Mouse (Mus musculus) kidney, postnatal 25 days (tissue): ENCODE results near the gene Srrm1.
A peak's percentile ranks its signal among the peaks of the same experiment; 100 is the strongest.
"Not testable (repeated sequence)": the region's sequence is repeated elsewhere in the genome, so short reads cannot be mapped to it uniquely, and the experiment has no call there.

Source experiments
- DNase-seq, 2 experiments: peaks; one replicate each; pipeline ENCODE4 v3.0.0; 2021; ENCODE audit warnings: mixed read lengths in 2 of 2

The Srrm1 gene

DNA sequence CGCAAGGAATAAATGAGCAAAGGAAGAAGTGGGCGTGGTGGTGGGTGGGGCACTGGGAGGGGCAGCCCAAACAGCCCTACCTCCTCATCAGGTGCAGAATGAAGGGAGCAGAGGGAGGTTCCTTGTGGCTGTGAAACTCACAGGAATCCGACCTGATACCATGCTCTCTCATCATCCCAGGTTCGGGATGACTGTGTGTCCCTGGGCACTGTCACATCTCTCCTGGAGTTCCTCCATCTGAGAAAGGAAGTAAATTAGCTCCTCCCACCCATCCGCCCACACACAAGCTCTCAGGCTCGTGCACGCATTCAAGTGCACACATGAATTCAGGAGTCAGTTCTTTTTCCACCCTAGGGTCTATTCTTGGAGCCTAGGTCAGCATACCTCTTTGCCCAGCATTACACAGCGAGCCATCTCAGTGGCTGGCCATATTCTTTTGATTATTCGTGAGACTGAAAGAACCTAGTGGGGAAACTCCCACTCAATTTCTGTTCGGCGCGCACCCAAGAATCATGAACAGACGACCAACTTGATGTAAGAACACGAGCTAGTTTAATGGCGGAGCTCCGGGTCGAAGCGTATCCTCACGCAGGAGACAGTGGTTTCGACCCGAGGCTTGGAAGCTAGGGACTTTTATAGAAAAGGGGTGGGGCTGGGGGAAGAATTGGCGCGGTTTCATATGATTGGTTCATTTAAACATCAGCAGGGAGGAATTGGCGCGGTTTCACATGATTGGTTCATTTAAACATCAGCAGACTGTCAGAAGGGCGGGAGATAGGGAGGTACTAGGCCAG is 52.7 kb downstream of the Srrm1 start:
- no peak for DNase-seq

DNA sequence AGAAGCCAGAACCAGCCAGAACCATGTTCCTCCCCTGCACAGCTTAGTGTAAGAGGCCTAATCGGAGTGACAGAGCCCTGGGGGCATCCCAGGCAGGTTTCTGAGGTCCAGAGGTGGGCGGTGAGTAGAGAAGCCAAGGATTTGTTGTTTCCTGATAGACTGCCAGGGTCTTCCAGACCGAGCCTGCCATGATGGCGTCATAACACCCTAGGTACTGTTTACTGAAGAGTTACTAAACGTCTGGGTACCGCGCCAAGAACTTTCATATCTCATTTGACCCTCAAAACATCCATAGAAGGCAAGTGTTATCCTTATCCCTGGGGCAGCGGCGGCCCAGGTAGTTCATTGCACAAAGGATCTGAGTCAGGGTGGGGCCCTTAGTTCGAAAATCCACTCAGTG is 54.4 kb downstream of the Srrm1 start:
- no peak for DNase-seq

DNA sequence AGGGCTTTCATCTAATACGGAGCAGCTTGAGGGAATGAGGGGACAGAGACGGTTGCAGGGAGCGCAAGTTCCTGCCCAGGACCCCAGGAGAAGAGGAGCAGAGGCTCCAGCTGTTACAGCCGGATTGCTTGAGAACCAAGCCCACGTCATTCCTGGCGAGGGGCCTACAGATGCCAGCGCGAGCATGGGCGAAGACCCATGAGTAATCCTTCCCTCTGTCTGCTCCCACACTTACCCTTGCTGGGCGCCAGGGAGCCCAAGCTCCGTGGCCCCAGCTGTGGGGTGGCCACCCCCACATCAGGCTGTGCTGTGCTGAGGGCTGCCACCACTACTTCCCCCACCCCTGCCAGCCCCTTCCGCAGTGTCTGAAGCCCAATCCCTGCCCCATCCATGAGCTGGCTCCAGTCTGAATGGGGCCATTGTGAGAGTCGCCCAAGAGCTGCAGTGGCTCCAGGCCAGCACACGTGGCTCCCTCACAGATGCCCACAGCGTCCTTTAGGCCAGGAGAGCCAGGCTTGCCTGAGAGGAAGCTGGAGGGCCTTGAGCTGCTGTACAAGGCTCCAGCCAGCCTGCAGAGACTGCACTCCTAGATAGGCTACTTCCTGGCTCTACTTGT is 55.1 kb downstream of the Srrm1 start:
- no peak for DNase-seq

DNA sequence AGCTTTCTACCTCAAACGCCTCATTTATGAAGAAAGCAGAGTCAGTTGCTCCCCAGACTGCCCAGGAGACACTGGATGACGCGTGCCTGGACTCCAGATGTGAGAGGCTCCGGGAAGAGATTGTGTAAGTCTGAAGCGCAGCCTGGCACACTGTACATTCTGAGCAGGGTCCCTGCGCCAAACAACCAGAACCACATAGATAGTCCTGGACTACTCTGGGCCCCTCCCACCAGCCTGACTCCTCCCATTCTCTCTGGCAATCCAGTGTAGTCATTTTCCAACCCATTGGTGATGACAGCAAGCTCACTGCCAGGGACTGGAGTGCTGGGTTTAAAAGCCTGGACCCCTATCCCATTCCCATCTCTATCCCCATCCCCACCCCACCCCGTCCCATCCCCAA is 56.0 kb downstream of the Srrm1 start:
- DNase-seq: no peak

DNA sequence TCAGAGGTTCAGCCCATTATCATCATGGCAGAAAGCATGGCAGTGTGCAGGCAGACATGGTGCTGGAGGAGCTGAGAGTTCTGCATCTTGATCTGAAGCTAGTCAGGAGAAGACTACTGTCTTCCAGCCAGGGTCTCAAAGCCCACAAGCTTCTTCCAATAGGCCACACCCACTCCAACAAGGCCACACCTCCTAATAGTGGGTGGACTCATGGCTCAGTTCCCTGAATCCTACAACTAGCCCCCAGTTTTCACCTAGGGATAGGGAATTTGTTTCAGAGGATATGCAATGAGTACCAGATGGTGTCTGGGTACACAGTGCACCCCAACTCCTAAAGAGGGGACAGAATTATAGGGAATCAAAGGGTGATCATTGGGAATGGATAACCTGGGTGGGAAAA is 56.6 kb downstream of the Srrm1 start:
- DNase-seq: no peak

DNA sequence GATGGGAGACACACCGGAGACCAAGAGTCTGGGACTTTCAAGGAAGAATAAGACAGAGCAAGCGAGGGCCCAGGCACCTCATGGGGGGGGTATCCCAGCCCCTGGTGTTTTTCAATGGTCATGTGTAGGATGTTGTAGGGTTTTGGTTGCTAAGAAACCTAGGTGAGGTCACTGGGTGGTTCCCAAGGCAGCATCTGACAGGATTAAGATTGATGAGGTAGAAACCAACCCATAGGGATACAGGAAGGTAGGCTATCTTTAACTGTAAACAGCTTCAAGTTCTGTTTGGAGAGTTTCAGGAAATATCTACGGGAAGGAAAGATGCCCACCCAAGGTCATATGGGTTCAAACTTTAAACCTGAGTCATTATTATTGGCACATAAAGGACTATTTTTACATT is 59.3 kb downstream of the Srrm1 start:
- DNase-seq: no peak

DNA sequence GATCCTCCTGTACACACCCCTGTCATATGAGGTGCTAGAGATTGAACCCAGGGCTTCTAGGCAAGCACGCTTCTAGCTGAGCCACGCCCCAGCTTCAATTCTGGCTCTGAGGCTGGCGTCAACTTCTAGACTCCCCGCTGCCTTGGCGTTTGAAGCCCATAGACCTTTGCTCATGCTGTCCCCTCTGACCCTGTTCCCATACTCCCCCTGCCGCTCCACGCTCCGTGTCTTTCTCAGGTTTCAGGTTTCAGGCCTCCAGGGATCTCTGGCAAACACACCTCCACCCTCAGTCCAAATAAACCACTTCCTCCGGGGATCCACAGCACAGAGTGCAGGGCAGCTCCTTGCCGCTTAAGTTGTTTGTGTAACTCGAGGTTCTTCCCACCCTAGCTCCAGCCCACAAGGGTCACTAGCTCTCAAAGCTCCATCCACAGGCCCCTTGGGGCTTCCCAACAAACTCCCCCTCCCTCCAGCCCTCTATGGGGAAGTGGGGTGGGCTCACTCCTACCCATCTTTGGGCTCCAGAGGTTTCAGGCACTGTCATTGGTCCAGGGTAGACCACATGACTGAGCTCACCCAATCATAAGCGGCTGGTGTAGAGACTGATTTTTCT is 60.5 kb downstream of the Srrm1 start:
- peak; percentile 60 to 87 for DNase-seq

DNA sequence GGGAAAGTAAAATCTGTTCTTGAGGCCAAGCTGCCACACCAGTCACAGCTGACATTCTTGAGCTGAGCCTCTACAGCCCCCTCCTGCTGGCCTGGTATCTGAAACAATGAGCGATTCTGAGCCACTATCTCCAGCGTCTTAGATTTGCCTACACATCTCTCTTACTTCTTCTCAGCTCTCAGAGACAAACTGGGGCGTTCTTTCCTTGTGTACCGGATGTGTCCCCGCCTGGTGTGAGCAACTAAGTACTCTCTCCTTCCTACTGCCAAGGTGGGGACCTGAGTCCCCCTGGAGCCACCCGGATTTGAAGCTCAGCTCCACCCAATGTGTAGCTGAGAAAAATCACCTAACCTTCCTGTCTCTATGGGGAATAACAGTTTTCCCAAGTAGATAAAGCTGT is 61.3 kb downstream of the Srrm1 start:
- no peak for DNase-seq

DNA sequence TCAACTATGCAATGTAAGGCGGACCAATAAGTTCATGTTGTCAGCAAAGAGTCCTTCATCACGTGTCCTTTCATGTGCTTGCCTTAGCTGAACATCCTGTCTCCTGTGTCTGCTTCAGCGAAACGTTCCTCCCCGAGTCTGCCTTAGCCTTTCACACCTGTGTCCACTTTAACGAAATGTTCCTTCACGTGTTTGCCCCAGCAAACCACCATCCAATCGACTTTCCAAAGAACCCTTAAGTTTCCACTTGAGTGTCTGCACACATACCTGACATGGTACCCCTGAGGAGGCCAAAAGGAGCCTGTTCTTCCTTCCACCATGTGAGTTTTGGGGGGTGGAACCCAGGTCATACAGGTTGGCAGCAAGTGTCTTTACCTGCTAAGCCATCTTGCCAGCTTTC is 61.9 kb downstream of the Srrm1 start:
- DNase-seq: no peak

DNA sequence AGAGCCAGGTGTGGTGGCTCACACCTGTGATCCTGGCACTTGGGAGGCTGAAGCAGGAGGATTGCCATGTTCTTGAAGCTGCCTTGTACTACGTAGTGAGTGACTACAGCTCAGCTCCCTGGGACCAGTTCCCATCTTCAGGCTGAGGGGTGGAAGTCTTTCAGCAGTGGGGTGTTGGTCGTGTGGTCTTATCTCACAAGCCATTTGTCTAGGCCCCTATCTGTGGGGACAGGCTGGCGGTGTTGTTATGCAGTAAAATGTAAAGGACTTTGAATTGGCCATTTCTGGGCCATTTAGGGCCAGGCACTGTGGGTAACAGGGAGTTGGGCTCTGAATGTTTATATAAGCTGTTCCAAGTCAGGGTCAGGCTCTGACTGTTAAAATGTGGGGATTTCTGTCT is 65.1 kb downstream of the Srrm1 start:
- DNase-seq: no peak

DNA sequence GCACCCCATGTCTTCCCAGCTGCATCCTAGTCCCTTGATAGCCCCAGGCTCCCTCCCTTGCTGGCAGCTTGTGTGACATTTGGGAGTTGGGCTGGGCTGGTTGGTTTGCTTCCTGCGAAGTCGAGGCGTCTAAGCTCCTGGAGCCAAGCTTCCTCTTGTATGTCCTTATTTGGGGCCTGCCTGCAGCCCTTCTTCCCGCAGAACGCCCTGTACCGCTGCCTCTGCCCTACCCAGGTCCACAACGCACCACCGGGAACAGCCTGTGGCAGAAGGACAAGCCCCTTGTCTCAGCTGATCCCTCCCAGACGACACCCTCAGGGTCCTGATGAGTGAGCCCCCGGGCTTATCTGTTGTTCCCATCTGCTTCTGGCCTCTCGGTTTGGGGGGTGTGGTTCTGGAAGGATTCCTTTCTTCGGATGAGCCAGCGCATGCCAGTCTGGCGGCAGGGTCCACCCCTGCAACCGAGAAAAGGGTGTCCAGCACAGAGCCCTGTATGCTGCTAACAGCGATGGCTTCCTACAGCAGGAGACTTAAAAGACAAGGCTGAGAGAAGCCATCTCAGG is 66.2 kb downstream of the Srrm1 start:
- peak; percentile 41 to 81 for DNase-seq

DNA sequence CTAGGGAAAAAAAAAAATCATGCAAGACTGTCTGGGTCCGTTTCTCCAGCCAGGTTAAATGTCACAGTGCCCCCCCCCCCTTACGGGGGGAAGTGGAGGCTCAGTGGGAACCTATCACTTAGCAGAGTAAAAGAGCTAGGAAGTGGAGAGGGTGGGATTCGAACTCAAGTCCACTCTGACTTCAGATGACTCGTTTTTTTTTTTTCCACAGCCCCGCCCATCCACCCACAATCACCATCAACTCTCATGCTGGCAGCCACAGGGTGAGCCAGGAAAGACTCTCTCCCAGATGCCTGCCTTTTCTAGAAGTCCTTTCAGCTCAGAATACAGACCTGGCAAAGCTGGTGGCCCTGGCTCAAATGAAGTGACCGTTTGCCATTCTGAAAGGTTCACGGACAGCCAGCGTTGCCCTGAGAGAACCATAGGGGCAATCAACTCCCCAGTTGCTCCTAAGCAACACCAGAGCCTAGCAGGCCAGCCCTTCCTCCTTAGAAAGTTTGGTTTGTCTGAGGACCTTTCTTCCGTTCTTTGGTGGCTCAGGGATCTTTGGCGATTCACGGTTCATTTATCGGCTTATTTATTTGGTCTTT is 67.0 kb downstream of the Srrm1 start:
- no peak for DNase-seq

DNA sequence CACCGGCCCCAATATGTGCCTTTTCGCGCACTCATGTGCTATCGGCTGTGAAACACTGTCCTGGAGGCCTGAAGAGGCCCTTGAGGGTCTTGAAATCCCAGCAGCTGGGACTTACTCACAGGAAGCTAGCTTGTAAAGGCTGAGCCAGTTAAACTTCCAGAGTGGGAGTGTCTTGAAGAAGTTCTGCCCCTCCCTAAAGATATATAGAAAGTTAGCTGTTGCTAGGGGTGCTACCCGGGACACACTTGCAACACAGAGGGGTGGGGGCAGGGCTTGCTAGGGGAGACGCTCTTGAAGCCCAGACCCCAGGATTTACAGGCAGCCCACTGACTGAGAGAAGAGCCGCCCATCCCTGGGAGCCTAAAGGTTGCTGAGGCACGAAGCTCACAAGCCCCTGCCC is 67.7 kb downstream of the Srrm1 start:
- DNase-seq: no peak

DNA sequence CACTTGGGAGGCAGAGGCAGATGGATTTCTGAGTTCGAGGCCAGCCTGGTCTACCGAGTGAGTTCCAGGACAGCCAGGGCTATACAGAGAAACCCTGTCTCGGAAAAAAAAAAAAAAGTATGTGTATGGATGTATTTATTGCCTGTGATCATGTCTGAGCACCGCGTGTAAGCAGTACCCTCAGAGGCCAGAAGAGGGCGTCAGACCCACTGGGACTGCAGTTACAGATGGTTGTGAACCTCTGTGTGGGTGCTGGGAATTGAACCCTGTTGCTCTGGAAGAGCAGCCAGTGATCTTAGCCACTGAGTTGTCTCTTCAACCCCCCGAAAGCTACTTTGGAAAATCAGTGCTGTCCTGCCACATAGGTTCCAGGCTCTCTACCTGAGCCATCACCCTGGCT is 69.2 kb downstream of the Srrm1 start:
- DNase-seq: no peak

DNA sequence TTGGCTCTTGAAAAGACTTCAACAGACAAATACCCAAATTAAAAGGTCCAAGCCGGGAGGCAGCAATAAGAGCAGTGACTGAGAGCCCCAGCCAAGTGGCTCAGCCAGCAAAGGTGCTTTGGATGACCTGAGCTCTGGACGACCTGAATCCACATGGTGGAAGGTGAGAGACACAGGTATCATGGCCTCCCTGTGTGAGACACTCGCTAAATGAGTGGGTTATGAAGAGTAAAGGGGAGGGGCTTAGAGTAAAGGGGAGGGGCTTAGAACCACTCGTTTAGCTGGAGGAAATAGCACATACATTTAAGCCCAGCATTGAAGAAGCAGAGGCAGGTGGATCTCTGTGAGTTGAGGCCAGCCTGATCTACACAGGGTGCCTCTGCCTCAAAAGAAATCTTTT is 69.7 kb downstream of the Srrm1 start:
- no peak for DNase-seq

DNA sequence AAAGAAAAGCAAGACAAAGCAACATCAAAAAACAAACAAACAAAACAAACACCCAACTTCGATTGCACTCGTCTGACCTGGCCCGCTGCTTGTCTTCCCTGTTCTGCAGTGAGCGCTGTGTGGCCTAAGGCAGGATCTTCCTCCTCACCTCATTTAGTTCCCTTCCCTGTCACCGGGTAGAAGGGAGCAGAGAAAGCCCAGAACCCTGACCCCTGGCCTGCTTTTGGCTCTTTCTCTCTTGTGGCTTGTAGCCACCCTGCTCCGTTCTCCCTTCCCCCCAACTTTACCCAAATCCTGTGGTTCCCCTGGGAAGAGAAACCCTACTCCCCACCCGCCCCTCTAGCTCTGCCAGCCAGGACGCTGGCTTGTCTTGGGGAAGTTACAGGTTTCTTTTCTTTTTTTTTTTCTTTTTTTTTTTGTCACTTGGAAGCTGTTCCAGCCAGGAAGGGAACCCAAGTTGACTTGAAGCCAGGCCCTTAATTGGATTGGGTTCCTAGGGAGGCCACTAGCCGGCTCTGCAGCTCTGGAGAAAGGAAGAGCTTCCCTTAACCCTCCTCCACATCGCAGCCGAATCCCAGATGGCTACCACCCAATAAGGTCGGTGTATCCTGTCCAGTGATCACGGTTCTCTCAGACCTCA is 70.3 kb downstream of the Srrm1 start:
- peak; percentile 65 to 82 for DNase-seq

DNA sequence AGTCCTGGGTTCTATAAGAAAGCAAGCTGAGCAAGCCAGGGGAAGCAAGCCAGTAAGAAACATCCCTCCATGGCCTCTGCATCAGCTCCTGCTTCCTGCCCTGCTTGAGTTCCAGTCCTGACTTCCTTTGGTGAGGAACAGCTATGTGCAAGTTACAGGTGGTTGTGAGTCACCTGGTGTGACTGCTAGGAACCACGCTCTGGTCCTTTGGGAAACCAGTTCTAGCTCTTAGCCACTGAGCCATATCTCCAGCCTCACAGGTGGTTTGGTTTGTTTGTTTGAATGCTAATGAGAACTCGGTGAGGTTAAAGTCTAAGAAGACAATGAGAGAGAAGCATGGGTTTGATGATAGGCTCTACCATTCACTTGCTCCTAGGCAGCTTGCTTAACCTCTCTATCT is 73.1 kb downstream of the Srrm1 start:
- not testable (repeated sequence) for DNase-seq

DNA sequence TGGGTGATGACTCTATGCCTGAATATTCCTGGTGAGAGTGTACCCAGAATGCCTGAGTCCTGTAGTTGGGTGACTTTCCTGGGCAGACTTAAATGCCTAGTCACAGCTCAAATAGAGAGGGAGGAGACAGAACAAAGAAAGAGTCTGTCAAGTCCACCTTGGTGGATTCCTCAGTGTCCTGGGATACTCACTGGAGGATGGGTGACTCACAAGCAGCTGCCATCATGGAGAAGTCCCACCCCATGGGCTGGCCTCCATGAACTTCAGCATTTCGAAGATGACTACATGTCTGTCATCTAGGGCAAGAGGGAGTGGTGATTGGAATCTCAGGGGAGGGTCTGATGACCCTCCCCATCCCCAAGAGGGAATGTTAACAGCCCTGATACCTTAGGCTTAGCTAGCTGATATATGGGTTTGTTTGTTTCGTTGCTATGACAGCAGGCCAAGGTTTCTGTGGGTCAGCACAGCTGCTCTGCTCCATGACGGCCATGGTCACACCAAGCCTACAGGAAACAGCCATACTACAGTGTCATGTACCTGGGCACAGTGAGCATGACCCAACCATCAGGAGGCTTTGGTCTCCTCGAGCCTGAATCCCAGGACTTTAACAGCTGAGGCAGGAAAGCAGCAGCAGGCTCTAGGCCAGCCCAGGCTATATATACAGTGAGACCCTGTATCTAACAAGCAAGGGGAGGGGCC is 76.3 kb downstream of the Srrm1 start:
- no peak for DNase-seq

DNA sequence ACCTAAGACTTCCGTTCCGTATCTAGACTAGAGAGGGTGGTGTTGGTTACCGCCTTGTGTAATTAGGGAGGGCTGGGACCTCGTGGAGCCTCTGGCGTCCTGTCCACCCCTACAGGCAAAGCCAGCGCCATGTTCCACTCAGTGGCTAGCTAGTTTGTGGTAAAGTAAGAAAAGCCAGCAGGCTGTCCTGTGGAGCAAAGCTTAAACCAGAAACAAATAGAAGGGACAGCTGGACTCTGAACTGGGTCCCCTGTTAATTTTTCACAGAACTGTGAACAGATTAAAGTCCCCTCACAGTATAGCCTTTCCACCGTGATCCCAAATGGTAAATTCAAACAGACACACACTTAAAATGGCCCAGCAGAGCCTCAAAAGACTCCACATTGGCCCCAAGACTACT is 78.4 kb downstream of the Srrm1 start:
- DNase-seq: peak; percentile 64 to 78

DNA sequence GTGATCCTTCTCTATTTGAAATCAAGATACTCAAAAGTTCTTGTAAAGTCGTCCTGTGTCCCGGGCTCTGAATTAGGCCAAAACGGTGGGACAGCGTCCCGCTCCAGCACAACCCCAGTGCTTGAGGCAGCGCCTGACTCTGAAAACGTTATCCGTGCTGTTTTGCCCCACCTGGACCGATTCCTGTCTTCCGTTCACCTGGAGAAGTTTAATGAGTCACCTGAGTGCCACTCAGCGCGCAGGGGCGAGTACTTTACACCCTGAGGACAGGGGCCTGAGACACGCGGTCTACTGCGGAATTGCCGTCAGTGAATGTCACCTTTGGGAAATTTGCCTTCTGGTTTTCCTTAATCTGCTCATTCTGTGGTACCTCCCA is 79.8 kb downstream of the Srrm1 start:
- DNase-seq: peak; percentile 70 to 87

DNA sequence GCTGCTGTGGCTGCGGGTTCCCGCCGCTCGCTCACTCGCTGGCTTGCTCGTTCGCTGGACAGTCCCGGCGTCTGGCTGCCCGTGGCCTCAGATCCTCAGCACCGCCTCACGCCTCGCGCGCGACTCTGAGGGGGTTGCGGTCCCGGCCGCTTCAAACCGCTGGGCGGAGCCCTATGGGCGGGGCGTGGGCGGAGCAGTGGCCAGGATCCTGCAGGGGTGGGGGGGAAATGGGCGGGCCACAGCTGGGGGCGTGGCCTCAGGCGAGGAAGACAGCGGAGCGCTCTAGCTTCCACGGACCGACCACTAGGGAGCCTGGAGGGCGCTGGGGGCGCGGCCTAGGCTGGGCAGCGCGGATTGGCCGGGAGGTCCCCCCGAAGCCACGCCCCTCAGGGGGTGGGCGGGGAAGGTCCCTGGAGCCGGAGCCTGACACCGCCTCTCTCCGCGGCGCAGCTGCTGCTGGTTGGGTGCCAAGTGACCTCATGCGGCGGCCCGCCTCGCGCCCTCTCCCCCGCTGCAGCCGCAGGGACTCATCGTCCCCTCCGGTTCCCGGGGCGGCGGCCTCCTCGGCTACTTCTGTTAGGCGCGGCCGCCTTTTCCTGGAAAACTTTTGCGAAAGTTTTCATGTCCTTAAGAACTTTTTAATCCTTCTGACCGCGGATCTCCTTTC is 80.3 kb downstream of the Srrm1 start, which contains the start of gene Clic4:
TSS of gene Clic4 (minus strand) at position 175 of the 667 bp plus-strand sequence.
- DNase-seq: peak; percentile 99 to 100
